Mouse (Mus musculus) CH12.LX (cell line): ENCODE data around the gene Prrc2c.

ENCODE experiments used
- CTCF ChIP-seq, 2 experiments: IDR thresholded peaks in 1 of 2; conservative IDR thresholded peaks in 1 of 2; 2 replicates each; pipeline ENCODE4 v1.5.1; 2011 to 2012; ENCODE audit warnings: low read depth in 2 of 2, low read length in 2 of 2, improper control_type of control experiment in 1 of 2, inconsistent platforms in 1 of 2, mild to moderate bottlenecking in 1 of 2, moderate library complexity in 1 of 2
- E2F4 ChIP-seq: IDR thresholded peaks from 2 replicates; pipeline ENCODE4 v1.6.1; 2011; ENCODE audit warnings: low read depth, low read length, improper control_type of control experiment; ENCODE audit not compliant: insufficient replicate concordance
- ETS1 ChIP-seq: conservative IDR thresholded peaks from 2 replicates; pipeline ENCODE4 v1.6.1; 2012; ENCODE audit warnings: low read depth, mild to moderate bottlenecking, inconsistent platforms, low read length, improper control_type of control experiment, moderate library complexity
- POLR2A ChIP-seq: IDR thresholded peaks from 2 replicates; pipeline ENCODE4 v1.6.1; 2011; ENCODE audit warnings: low read depth, mild to moderate bottlenecking, improper control_type of control experiment, low read length
- SMC3 ChIP-seq: IDR thresholded peaks from 2 replicates; pipeline ENCODE4 v1.6.1; 2011; ENCODE audit warnings: low read depth, low read length, improper control_type of control experiment

DNA sequence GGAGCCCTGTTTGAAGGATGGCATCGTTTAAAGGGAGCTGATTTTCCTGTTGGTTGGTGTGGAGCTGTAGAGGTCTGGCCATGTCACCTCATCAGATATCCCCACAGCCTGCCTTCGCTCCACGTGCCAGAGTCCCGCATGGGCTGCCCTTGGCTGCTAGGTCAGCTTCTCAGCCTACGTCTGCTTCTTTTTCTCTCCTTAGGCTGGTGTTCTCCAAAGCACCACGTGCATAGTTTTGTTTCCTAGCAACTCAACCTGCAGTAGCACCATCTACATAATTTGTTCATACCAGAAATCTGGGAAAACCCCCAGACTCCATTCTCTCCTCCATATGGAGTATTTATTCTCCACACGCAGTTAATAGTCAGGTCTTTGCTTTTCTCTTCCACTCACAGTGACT lies 9.3 kb upstream of the Prrc2c start:
- TF ChIP-seq ETS1 = no peak
- TF ChIP-seq E2F4 = no peak
- no peak for TF ChIP-seq SMC3
- TF ChIP-seq POLR2A = no peak
- no peak for TF ChIP-seq CTCF (conservative IDR thresholded peaks at IDR 0.05 in 1 of 2, IDR thresholded peaks at IDR 0.05 in 1 of 2; ENCODE audit: low read depth in 2 of 2, low read length in 2 of 2)
